Mouse (Mus musculus) CH12.LX (cell line): ENCODE data around the gene Taf8.

ENCODE experiments used
- CHD2 ChIP-seq: IDR thresholded peaks from 2 replicates; pipeline ENCODE4 v1.6.1; 2011; ENCODE audit warnings: low read length, improper control_type of control experiment
- CTCF ChIP-seq, 2 experiments: IDR thresholded peaks in 1 of 2; conservative IDR thresholded peaks in 1 of 2; 2 replicates each; pipeline ENCODE4 v1.5.1; 2011 to 2012; ENCODE audit warnings: low read depth in 2 of 2, low read length in 2 of 2, improper control_type of control experiment in 1 of 2, inconsistent platforms in 1 of 2, mild to moderate bottlenecking in 1 of 2, moderate library complexity in 1 of 2
- E2F4 ChIP-seq: IDR thresholded peaks from 2 replicates; pipeline ENCODE4 v1.6.1; 2011; ENCODE audit warnings: low read depth, low read length, improper control_type of control experiment; ENCODE audit not compliant: insufficient replicate concordance
- EP300 ChIP-seq: IDR thresholded peaks from 2 replicates; pipeline ENCODE4 v1.6.1; 2011; ENCODE audit warnings: low read length, improper control_type of control experiment
- IRF4 ChIP-seq: IDR thresholded peaks from 2 replicates; pipeline ENCODE4 v1.6.1; 2014; ENCODE audit warnings: low read depth, mild to moderate bottlenecking, inconsistent platforms, low read length, improper control_type of control experiment
- JUND ChIP-seq: conservative IDR thresholded peaks from 2 replicates; pipeline ENCODE4 v1.6.1; 2011; ENCODE audit warnings: low read depth, low read length, improper control_type of control experiment
- MEF2A ChIP-seq: IDR thresholded peaks from 2 replicates; pipeline ENCODE4 v1.6.1; 2014; ENCODE audit warnings: low read depth, mild to moderate bottlenecking, inconsistent platforms, low read length, improper control_type of control experiment, borderline replicate concordance
- NELFE ChIP-seq: IDR thresholded peaks from 2 replicates; pipeline ENCODE4 v1.6.1; 2011; ENCODE audit warnings: low read depth, low read length, improper control_type of control experiment
- POLR2A ChIP-seq: IDR thresholded peaks from 2 replicates; pipeline ENCODE4 v1.6.1; 2011; ENCODE audit warnings: low read depth, mild to moderate bottlenecking, improper control_type of control experiment, low read length
- POLR2AphosphoS2 ChIP-seq: IDR thresholded peaks from 2 replicates; pipeline ENCODE4 v1.6.1; 2011; ENCODE audit warnings: low read depth, low read length, improper control_type of control experiment
- RCOR1 ChIP-seq: conservative IDR thresholded peaks from 2 replicates; pipeline ENCODE4 v1.6.1; 2012; ENCODE audit warnings: low read depth, mild to moderate bottlenecking, inconsistent platforms, low read length, improper control_type of control experiment
- USF1 ChIP-seq: IDR thresholded peaks from 2 replicates; pipeline ENCODE4 v1.6.1; 2014; ENCODE audit warnings: low read depth, mild to moderate bottlenecking, inconsistent platforms, low read length, improper control_type of control experiment

DNA sequence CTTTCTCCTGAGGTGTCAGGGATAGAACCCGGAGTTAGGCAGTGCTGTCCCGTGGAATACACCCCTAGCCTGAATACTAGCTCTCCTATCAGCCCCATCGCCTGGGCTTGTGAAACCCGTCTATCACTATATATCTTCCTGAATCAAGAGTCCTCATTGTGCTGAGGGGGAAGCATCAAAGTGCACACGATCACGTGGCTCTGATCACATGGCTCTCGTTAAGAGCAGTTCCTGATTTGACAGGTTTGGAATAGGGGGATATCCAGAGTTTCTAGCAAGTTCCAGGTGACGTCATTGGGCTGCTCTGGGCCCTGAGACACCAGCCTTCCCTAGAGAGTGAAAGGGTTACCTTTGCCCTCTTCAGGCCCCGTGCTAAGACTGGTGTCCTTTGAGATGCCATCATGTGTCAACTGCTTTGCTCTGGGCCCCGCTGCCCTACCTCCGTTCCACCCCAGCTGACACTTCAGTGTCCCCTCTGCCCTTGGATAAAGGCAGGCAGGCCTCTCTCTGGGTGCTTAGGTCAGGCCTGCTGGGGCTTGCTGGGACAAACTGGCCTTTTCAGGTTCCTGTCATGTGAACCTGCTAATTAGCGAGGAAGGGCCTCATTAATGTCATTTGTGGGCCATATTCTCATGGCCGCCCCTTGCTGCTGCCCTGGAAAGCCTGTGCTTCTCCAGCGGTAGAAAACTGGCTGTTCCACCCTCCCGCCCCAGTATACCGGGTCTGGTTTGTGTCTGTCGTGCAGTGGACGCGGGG lies 60.6 kb downstream of the Taf8 start:
- TF ChIP-seq POLR2AphosphoS2 (no peak), POLR2A (no peak), EP300 (no peak), CTCF (conservative IDR thresholded peaks at IDR 0.05 in 1 of 2, IDR thresholded peaks at IDR 0.05 in 1 of 2; ENCODE audit: low read depth in 2 of 2, low read length in 2 of 2) (no peak), E2F4 (no peak), CHD2 (no peak), NELFE (no peak), RCOR1 (no peak), MEF2A (no peak), IRF4 (no peak), USF1 (no peak), JUND (no peak)
